Mouse (Mus musculus): ENCODE results near the gene Fam166b.

Gene Fam166b

DNA sequence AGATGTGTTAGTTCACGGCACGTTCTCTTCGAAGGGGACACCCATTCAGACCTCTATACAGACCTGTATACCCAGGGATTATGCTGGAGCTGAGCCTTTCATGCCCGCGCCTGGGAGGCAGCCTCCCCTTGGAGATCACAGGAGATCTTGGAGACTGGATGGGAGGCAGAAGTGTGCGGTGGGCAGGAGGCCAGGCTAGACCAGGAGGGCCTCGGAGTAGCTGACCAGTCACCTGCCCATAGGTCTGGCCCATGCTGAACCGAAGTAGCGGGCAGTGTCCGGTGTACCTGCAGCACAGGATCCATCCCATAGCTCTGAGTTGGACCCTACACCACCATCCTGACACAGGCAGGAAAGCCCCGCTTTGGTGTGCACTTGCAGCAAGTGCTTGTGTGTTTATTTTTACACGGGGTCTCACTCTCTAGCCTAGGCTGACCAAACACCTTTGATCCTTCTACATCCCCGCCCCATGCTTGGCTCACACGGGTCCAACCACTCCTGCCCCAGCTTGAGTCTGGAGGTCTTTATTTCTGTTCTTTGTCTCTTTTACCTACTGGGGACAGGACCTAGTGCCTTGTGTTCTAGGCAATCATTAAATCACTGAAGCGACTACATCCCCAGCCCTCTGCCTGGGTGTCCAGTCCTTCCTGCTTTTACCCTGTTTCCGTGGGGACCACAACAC lies 613 bp downstream of the Fam166b start:
- DNase-seq (ENCODE audit: low spot score in 2 of 2): no peak

DNA sequence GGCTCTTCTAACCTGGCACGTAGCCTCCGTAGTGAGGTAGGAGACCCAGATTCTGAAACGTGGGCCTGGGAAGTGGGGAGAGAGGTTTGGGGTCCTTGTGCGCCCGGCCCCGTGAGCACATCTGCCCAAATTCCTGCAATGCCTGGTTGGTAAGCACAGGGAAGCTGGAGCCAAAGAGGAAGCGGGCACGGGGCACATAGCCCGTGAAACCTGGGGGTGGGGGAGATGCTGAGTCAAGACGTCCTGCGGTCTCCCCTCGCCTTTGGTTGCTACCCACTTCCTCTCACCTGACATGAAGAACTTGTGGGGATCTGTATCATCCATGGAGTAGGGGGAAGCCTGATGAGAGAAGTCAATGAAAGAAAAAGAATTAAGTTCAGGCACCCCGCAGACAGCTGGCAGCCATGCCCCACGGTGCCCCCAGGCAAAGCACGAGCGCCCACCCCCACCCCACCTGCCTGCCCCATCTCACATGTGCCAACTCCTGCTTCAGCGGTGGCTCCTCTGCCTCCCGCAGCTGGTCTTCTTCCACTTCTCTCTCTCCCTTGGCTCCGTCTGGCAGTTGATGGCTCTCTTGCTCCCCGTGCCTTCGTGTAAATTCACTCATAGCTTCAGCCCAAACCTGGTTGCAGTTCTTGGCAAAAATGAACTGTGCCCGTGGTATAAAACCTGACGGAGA lies 1.3 kb downstream of the Fam166b start:
- DNase-seq (ENCODE audit: low spot score in 2 of 2): no peak

DNA sequence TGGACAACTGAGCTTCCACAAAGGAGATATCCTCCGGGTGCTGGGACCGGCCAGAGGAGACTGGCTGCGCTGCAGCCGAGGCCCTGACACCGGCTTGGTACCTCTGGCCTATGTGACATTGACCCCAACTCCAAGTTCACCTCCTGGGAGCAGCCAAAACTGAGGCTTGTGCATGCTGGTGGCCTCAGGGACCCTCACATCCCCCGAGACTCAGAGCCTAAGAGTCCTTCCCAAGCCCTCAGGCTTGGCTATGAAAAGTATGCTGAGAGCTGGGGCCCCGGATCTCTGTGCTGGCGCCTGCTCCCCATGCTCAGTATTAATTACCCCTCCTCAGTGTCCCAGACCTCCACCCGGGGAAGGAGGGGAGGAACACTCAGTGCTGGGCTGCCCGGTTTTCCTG lies 2.4 kb downstream of the Fam166b start:
- DNase-seq (ENCODE audit: low spot score in 2 of 2): no peak

DNA sequence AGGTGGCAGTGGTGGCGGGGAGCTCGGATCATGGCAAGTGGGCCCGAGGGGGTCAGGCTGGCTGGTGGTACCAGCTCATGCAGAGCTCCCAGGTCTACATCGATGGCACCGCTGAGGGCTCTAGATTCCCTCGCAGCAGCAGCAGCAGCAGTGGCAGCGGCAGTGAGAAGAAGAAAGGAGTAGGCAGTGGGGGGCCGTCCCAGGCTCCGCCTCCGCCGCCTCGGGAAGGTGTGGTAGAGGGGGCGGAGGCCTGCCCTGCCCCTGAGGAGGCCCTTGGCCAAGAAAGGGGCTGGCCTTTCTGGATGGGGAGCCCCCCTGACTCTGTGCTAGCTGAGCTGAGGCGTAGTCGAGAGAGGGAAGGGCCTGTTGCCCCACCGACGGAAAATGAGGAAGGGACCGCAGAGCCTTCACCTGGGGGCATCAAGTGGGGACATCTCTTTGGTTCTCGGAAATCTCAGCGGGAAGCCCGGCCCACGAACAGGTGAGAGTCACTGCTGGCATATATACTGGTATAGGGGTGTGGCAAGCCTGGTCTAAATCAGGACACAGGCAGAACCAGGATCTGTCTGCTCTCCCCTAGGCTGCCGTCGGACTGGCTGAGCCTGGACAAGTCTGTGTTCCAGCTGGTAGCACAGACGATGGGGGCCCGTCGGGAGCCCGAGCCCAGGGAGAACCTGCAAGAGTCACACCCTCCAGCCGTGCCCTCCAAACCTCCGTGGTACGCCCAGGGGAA lies 3.1 kb downstream of the Fam166b start:
- DNase-seq (ENCODE audit: low spot score in 2 of 2): no peak

DNA sequence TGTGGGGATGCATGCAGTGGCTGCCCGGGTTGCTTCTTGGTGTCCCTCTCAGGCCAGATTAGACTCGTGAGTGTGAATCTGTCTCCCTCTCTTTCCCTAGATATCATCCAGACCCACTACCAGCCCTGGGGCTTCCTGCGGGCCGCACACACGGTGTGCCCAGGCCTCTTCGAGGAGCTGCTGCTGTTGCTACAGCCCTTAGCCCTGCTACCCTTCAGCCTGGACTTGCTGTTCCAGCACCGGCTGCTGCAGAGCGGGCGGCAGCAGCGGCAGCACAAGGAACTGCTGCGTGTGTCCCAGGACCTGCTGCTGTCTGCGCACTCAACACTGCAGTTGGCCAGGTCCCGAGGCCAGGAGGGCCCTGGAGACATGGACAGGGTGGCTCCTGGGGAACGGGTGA lies 3.7 kb downstream of the Fam166b start:
- no peak for DNase-seq (ENCODE audit: low spot score in 2 of 2)

DNA sequence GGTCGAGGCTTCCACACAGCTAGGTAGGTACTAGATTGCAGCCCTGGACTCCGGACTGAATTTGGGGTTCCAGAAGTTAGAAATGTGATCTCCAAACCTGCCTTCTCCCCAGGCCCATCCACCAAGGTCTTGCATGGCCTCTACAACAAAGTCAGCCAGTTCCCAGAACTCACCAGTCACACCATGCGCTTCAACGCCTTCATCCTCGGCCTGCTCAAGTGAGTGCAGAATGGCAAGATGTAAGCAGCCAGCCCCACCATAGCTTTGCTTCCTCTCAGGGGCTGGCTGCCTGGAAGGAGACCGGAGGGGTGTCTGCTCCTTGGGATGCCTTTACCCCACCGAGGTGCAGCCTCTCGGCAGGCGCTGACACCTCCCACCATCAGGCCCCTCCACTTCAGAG lies 4.9 kb downstream of the Fam166b start:
- DNase-seq (ENCODE audit: low spot score in 2 of 2): no peak

DNA sequence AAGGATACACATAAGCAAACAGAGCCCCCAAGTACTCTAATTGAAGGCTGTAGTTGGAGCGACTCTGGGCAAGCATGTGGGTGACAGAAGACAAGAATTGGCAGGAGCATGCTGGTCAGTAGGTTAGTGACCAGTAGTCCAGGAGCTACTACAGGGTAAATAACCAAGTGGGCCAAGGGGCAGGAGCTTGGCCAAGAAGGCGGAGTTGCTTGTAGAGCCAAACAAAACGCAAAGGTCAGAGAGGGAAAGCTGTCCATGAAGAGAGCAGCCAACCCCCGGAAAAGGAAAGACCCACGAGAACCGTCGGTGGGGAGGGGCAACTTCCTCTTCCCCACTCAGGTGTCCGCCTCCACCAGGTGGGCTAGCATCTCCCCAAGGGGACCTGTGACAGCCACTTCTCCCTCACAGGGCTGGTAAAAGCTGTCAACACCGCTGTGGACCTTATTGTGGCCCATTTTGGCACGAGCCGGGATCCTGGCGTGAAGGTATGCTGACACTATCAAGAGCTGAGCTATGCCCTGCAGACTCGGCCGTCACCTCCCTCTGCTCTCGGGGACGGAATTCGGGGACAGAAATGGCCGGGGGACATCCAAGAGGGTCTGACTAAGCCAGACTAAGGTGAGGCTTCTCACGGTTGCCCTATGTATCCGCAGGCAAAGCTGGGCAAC lies 5.5 kb downstream of the Fam166b start:
- peak in 1 of 2 experiments; percentile 65 for DNase-seq (ENCODE audit: low spot score in 2 of 2)

DNA sequence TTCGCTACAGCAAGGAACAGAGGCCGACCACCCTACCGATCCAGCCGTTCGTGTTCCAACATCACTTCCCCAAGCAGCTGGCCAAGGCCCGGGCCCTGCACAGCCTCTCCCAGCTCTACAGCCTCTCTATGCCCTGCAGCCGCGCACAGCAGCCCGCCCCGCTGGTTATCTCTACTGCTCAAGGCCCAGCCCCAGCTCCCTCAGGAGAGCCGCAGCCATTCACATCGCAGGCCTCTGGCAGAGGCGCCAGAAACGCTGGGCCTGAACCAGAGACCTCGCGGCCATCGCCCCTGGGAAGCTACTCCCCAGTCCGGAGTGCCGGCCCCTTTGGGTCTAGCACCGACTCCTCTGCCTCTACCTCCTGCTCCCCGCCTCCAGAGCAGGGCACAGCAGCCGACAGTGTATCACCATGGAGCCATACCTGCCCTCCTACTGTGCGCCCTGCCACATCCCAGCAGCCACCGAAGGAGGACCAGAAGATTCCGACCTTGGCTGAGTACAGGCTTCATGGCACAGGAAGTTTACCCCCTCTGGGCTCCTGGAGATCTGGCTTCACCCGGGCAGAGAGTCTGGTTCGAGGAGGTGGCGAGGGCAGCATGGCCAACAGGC lies 7.2 kb downstream of the Fam166b start:
- DNase-seq (ENCODE audit: low spot score in 2 of 2): no peak

DNA sequence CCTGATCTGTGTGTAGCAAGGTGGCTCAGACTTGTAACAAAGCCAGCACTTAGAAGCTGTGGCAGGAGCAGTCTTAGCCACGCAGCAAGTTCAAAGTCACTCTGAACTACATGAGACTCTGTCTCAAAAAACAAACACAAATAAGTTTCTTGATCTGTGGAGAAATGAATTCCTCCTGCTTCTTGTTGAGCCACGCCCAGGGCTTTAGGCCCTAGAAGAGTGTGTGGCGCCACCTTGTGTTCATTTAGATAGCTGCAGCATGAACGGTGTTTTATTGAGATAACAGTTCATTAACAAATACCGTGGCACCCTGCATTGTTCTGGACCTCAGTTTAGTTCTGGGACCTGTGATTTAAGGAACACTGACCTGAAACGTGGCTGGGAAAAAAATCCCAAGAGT lies 8.6 kb downstream of the Fam166b start:
- DNase-seq (ENCODE audit: low spot score in 2 of 2): peak; percentile 79 to 83

DNA sequence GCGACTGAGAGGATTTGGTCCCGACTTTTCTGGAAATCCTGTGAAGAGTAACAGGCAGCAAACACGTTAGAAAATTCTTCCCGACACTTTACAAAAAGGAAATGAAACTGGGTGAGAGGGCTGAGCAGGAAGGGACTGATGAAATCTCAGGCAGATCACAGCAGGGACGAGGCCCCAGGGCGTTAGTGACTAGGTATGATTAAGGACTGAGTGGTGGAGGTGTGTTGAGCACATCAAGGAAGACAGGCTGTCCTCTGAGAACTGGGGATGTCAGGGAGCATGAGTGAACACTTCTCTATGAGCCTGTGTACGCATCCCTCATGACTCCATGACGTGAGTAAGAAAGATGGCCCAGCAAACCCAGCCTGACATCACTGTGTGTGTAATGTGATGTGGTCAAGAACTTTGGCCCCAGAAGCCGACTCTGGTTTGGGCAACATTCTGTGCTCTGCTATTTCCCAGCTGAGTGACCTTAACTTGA lies 9.1 kb downstream of the Fam166b start:
- no peak for DNase-seq (ENCODE audit: low spot score in 2 of 2)

DNA sequence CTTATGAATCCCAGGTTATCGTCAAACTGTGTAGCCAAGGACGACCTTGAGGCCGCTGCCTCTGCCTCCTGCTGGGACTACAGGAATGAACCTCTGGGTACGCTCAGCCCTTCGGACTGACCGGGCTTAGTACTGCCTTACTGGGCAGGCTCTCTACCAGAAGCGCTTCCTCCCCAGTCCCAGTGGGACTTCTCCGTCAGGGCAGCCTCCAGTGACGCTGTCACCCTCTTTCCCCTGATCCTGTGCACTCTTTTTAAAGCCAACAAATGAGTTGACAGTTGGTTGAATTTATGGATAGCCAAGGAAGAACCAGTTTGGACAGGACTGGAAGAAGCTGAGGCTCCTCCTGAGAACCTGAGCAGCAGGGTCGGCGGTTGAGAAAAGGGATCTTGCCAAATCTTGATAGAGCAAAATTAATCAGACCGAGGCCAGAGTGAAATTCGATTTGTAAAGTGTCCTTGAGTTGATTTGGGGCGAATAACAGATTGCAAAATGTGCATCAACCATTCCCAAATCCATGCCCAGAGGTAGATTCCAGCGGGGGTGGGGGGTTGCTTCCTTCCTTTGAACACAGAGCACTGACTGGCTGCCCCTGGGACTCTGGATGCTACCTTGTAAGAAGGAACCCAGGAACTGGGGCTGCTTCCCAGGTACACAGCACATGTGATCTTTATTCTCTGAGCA lies 9.8 kb downstream of the Fam166b start:
- no peak for DNase-seq (ENCODE audit: low spot score in 2 of 2)

DNA sequence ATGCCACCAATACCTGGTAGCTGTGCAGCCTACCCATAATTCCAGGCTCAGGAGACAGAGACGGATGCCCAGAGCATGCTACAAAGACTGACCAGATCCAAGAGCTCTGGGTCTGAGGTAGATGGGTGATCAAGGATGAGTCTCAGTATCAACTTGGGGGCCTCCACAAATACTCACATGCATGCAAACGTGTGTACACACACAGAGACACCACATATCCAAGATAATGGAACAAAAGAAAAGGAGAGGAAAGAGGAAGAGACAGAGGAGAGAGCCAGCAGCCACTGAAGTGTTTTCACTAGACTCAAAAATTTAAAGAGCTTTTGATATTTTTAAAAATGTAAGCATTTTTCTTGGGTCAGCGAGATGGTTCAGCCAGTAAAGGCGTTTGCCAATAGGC lies 10.5 kb downstream of the Fam166b start:
- no peak for DNase-seq (ENCODE audit: low spot score in 2 of 2)

DNA sequence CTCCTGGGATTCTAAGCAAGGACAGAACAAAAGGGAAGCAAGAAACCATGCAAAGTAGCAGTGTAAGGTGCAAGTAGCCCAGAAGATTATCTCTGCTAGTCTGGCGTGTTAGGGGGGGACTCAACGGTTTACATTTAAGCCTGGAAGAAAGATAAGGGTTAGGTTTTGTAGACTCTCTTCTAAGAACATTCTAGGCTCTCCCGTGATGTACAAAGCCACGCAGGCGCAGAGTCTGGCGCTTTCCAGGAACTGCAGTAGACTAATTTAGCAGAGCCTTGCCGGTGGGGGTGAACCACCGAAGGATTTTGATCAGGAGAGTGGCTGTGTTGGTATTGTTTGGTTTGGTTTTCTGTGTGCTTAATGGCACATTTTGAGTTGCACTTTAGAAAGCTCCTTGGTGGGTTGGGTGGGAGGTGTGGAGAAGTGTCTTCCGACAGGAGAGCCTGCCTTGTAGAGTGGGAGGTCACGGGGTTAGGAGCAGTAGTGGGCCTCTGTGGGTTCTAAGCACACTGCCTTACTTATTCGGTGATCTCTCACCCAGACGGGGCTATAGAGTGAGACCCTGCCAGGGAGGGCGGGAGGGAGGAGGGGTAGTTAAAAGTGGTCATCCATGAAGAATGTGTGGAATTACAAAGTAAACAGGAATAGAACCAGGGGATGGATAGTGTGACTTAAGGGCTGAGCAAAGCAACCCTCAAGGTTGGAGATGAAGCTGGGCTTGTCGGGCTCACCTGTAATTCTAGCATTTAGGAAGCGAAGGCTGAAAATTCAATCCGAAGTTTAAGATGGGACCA lies 11.5 kb downstream of the Fam166b start:
- no peak for DNase-seq (ENCODE audit: low spot score in 2 of 2)

DNA sequence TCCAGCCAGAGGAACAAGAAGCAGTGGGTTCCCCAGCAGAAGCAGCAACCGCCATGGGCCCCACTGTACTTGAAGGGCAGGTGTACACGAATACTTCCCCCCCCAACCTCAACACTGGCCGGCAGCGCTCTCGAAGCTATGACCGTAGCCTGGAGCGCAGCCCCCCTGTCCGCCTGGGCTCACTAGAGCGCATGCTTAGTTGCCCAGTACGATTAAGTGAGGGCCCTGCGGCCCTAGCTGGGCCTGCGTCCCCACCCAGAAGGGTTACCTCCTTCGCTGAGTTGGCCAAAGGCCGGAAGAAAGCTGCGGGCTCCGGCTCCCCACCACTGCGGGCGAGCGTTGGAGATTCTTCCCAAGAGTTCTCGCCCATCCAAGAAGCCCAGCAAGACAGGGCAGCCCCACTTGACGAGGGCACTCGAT lies 12.9 kb downstream of the Fam166b start:
- no peak for DNase-seq (ENCODE audit: low spot score in 2 of 2)

DNA sequence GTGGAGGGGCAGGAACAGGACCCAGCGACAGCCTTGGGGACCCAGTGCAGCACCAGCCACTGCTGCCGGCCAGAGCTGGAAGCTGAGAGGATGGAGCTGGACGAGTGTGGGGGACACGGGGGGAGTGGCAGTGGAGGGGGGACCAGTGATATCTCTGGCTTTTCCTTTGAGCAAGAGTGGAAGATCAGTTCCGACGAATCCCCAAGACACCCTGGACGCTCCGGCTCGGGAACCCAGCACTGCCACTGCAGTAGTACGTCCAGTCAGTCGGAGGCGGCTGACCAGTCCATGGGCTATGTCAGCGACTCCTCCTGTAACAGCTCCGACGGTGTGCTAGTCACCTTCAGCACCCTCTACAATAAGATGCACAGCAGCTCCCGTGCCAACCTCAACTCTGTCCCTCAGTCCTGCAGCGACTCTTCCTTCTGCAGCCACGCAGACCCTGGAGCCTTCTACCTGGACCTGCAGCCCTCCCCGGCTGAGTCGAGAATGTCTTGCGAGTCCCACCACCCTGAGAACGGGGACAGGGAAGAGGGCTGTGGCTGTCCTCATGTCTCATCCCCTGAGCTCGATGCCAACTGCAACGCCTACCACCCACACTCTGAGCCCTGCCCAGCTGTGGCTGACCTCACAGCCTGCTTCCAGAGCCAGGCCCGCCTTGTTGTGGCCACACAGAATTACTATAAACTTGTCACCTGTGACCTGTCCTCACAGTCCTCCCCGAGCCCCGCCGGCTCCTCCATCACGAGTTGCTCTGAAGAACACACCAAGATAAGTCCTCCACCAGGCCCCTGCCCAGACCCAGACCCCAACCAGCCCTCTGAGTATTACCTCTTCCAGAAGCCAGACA lies 13.5 kb downstream of the Fam166b start:
- no peak for DNase-seq (ENCODE audit: low spot score in 2 of 2)

DNA sequence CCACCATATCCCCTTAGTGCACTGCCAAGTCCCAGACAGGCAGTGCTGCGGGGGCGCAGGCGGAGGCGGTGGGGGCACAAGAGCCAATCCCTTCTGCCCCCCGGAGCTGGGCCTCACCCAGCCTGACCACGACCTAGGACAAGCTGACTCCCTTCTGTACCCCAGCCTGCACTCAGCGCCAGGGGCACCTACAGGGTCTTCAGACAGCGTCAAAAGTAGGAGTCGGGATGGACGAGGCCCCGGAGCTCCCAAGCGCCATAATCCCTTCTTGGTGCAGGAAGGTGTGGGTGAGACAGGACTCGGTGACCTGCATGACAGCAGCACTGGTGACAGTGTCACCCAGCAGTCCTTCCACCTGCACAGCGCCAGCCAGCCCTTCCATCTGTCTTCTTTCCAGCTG lies 14.2 kb downstream of the Fam166b start:
- DNase-seq (ENCODE audit: low spot score in 2 of 2): no peak

DNA sequence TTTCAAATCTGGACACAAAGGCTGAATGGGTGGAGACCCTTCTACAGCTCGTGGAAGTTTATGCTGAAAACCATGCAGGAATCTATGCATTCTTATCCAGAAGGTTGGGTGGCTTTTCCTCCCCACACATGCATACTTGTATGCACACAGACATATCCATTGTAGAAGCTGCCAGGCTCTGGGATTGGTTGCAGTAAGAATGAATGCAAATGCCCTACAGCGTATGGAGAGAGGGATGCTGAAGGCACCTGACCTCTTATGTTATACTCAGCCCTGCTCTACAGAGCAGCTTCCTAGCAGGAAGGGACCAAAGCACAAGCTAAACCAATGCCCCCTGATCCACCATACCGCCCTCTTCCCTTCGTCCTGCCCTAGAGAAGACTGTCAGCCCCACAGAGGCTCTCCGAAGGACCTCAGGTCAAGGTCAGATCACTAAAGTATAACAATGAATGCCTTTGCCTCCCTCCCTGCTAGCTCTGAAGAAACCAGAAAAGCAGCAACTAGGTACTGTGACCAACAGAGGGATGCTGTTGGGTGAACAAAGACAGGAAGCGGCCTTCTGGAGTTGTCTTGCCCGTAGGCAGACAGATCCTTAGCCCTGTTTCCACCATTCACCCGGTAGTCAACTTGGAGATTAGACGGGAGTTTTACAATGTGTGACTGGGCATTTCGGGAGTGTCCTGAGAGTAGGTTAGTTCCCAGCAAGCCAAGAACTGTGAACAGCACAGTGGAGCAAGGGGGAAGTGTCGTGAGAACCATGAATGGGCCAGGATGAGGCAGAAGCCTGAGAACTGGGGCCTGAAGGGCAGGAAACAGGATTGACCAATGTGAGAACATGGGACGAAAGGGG lies 21.6 kb downstream of the Fam166b start:
- DNase-seq (ENCODE audit: low spot score in 2 of 2): no peak

DNA sequence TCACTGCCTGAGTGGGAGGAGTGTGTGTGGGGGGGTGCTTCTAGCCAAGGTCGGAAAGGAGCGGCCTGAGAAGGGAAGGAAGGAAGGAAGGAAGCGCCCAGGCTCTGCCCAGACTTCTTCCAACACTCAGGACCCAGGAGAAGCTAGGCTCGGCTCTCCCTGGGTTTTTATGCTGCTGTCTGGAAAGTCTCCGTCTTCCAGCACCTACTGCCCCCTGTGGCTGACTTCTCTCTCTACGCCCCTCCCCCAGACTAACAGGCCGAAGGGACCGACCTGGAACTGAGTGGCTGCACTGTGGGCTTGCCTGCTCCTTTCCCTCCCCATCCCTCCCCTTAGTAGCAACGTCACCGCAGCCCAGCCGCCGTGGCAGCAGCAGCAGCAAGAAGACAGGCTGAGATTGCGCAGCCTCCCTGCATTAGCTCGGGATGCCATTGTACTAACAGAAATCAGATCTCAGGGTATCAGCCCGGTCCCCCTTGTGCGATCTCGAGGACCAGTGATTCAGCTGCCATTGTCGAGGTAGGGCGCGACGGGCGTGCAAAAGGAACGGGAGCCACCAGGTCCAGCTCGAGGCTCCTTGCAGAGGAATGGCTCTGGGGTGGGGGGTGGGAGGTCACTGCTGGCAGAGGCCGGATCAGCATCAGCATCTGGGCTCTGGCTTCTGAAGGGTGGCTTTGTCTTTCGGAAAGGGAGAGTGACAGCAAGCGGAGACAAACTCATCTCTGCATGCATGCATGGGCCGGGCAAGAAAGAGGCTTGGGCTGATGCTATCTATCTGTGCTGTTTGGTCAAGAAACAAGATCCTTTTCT lies 22.6 kb downstream of the Fam166b start:
- DNase-seq (ENCODE audit: low spot score in 2 of 2): peak; percentile 30 to 77
